Mouse (Mus musculus): Measurements from ENCODE around the gene Itga2b.

- TF ChIP-seq CTCF (IDR thresholded peaks at IDR 0.05; ENCODE audit: low read depth) (no peak), EP300 (optimal IDR thresholded peaks at IDR 0.05) (no peak)
Measured at GRCm38 (mm10) chr11:102408888-102409794, 60.8 kb downstream of the Itga2b start.
